Mouse (Mus musculus): ENCODE measurements around the gene Tnfaip8l3. TPM values are rescaled to one million over a fixed set of nuclear protein-coding genes. Genes with fewer than 3 reads are reported as not detected.

Tnfaip8l3 gene
- total and polyA plus RNA-seq, 3 experiments: not detected

GRCm38 (mm10) chr9:53974328-53975121 is 93.7 kb downstream of the Tnfaip8l3 start:
- Histone ChIP-seq H3K9me3 (replicated peaks; ENCODE audit: low read length) (no peaks in the 10 kb centered on the region), H3K27ac (ENCODE audit: insufficient read depth, low read depth) (no peak overlapping the region), H3K4me1 (ENCODE audit: control insufficient read depth in 1 of 2, insufficient read depth in 2 of 2) (no peaks in the 10 kb centered on the region), H3K27me3 (replicated peaks) (no peaks in the 10 kb centered on the region), H3K4me3 (replicated peaks in 1 of 3; ENCODE audit: low read depth in 2 of 3, low read length in 2 of 3, poor library complexity in 1 of 3) (no peak overlapping the region), H3K4me2 (ENCODE audit: insufficient read depth, low read depth, poor library complexity, severe bottlenecking) (no peak overlapping the region), H3K79me2 (replicated peaks; ENCODE audit: control insufficient read depth, extremely low read depth, insufficient read depth, poor library complexity, severe bottlenecking) (no peaks in the 10 kb centered on the region), H3K9ac (ENCODE audit: insufficient read depth, low read depth) (no peak overlapping the region), H3K36me3 (replicated peaks in 1 of 2; ENCODE audit: control insufficient read depth in 1 of 2, insufficient read depth in 1 of 2, low read length in 1 of 2) (no peaks in the 10 kb centered on the region)
- dilution Hi-C loops (cut with MboI; ENCODE audit: extremely low pct_ligation_motif_present, extremely low pct_unique_long_range_greater_than_20kb, low sequenced_read_pairs) (no loop called here), in situ Hi-C loops (cut with MboI; ENCODE audit: low pct_ligation_motif_present, low pct_unique_long_range_greater_than_20kb, low sequenced_read_pairs) (no loop called here)
- DNase-seq (ENCODE audit: extremely low read depth): no peak
- TF ChIP-seq JUND (conservative IDR thresholded peaks at IDR 0.05; ENCODE audit: low read depth, low read length) (no peak), CHD2 (IDR thresholded peaks at IDR 0.05; ENCODE audit: low read length) (no peak), CHD1 (IDR thresholded peaks at IDR 0.05; ENCODE audit: low read depth, low read length) (no peak), MAX (IDR thresholded peaks at IDR 0.05; ENCODE audit: low read length) (no peak), KAT2A (IDR thresholded peaks at IDR 0.05; ENCODE audit: insufficient replicate concordance, low read length) (no peak), TCF12 (IDR thresholded peaks at IDR 0.05; ENCODE audit: low read depth, low read length) (no peak), MEF2A (IDR thresholded peaks at IDR 0.05; ENCODE audit: borderline replicate concordance, low read depth, low read length) (no peak), MAZ (IDR thresholded peaks at IDR 0.05; ENCODE audit: low read depth, low read length) (no peak), NRF1 (IDR thresholded peaks at IDR 0.05; ENCODE audit: low read depth, low read length) (no peak), MAFK (IDR thresholded peaks at IDR 0.05; ENCODE audit: insufficient replicate concordance, low read length) (no peak), CTCF (conservative IDR thresholded peaks at IDR 0.05 in 1 of 2, IDR thresholded peaks at IDR 0.05 in 1 of 2; ENCODE audit: low read depth in 2 of 2, low read length in 2 of 2) (no peak), JUN (IDR thresholded peaks at IDR 0.05; ENCODE audit: insufficient read depth, low read depth, low read length) (no peak)

- TF ChIP-seq ELF1 (IDR thresholded peaks at IDR 0.05; ENCODE audit: low read depth, low read length) (no peak), ZMIZ1 (IDR thresholded peaks at IDR 0.05; ENCODE audit: low read depth, low read length) (no peak), E2F4 (IDR thresholded peaks at IDR 0.05; ENCODE audit: insufficient replicate concordance, low read depth, low read length) (no peak), CTCF (conservative IDR thresholded peaks at IDR 0.05 in 1 of 2, IDR thresholded peaks at IDR 0.05 in 1 of 2; ENCODE audit: low read depth in 2 of 2, low read length in 2 of 2) (no peak), RAD21 (IDR thresholded peaks at IDR 0.05; ENCODE audit: low read depth, low read length) (no peak)
- Histone ChIP-seq H3K36me3 (replicated peaks in 1 of 2; ENCODE audit: control insufficient read depth in 1 of 2, insufficient read depth in 1 of 2, low read length in 1 of 2) (no peaks in the 10 kb centered on the region), H3K9ac (ENCODE audit: insufficient read depth, low read depth) (no peak overlapping the region), H3K79me2 (replicated peaks; ENCODE audit: control insufficient read depth, extremely low read depth, insufficient read depth, poor library complexity, severe bottlenecking) (no peaks in the 10 kb centered on the region), H3K27me3 (replicated peaks) (no peaks in the 10 kb centered on the region), H3K4me3 (replicated peaks in 1 of 3; ENCODE audit: low read depth in 2 of 3, low read length in 2 of 3, poor library complexity in 1 of 3) (no peak overlapping the region), H3K4me1 (ENCODE audit: control insufficient read depth in 1 of 2, insufficient read depth in 2 of 2) (no peaks in the 10 kb centered on the region), H3K4me2 (ENCODE audit: insufficient read depth, low read depth, poor library complexity, severe bottlenecking) (no peak overlapping the region), H3K9me3 (replicated peaks; ENCODE audit: low read length) (no peaks in the 10 kb centered on the region), H3K27ac (ENCODE audit: insufficient read depth, low read depth) (no peak overlapping the region)
- DNase-seq (ENCODE audit: extremely low read depth): no peak
- in situ Hi-C loops (cut with MboI; ENCODE audit: low pct_ligation_motif_present, low pct_unique_long_range_greater_than_20kb, low sequenced_read_pairs): no loop called here
- dilution Hi-C loops (cut with MboI; ENCODE audit: extremely low pct_ligation_motif_present, extremely low pct_unique_long_range_greater_than_20kb, low sequenced_read_pairs): no loop called here
Measured at GRCm38 (mm10) chr9:53973929-53974327, 94.3 kb downstream of the Tnfaip8l3 start.

Other genes starting within 250 kb of the Tnfaip8l3 start
- not detected in 2 replicates for gene Sln, start 218.2 kb downstream of the Tnfaip8l3 start, total RNA-seq (2012; rRNA removed)
- gene Sln, start 218.2 kb downstream of the Tnfaip8l3 start, total RNA-seq (2014; rRNA removed): not detected in 2 replicates
- not detected in 2 replicates for gene Sln, start 218.2 kb downstream of the Tnfaip8l3 start, polyA plus RNA-seq (2012; ENCODE audit: insufficient read length, low read depth)
- gene Elmod1, start 93.1 kb downstream of the Tnfaip8l3 start, total RNA-seq (2012; rRNA removed): not detected in 2 replicates
- not detected in 2 replicates for gene Elmod1, start 93.1 kb downstream of the Tnfaip8l3 start, total RNA-seq (2014; rRNA removed)
- gene Elmod1, start 93.1 kb downstream of the Tnfaip8l3 start, polyA plus RNA-seq (2012; ENCODE audit: insufficient read length, low read depth): not detected in 2 replicates
- not detected in 2 replicates for gene Cyp19a1, start 199.7 kb upstream of the Tnfaip8l3 start, total RNA-seq (2012; rRNA removed)
- gene Cyp19a1, start 199.7 kb upstream of the Tnfaip8l3 start, total RNA-seq (2014; rRNA removed): not detected in 2 replicates
- not detected in 2 replicates for gene Cyp19a1, start 199.7 kb upstream of the Tnfaip8l3 start, polyA plus RNA-seq (2012; ENCODE audit: insufficient read length, low read depth)
- not detected in 2 replicates for gene Gldn, start 218.1 kb upstream of the Tnfaip8l3 start, total RNA-seq (2012; rRNA removed)
- gene Gldn, start 218.1 kb upstream of the Tnfaip8l3 start, total RNA-seq (2014; rRNA removed): not detected in 2 replicates
- gene Gldn, start 218.1 kb upstream of the Tnfaip8l3 start, polyA plus RNA-seq (2012; ENCODE audit: insufficient read length, low read depth): not detected in 2 replicates

All from CH12.LX (cell line).